ENCODE assay signal across 30 mouse cellular contexts in the genomic region with DNA sequence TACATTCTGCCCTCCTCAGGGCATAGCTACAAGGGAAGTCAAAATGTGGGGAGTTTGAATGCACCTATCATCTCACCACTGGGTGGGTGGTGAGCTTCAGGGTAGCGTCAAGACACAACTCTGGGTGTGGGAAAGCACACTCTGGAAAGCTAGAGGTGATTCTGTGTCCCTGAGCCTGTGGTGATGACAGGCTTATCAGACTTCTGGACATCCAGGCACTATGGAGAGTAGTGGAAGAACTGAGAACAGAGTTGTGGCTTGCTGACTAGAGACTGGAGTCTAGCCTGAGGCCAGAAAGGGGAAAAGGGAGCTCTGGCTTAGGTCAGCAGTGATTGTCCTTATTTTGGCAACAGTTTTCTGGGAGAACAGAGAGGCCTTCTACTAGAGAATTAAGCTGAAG. TPM values are rescaled to one million over a fixed set of nuclear protein-coding genes. Genes with fewer than 3 reads are reported as not detected.
"Had no signal": no experiment of that assay in that cellular context is flagged by ENCODE, and none has a peak within 500 bp of the region (broad histone marks: within the 10 kb centered on the region; RNA-seq: fewer than 3 reads in every experiment).

No protein-coding gene starts in this region.

- H3K9me3 ChIP-seq: liver, embryonic 13.5 days had no signal

- H3K4me1 ChIP-seq: liver, embryonic 13.5 days had no signal

- H3K27me3 ChIP-seq: liver, embryonic 13.5 days had no signal

- H3K4me2 ChIP-seq: liver, embryonic 13.5 days; midbrain, embryonic 11.5 days had no signal

- H3K27ac ChIP-seq: left cerebral cortex, adult 2 months; liver, embryonic 13.5 days had no signal

- H3K36me3 ChIP-seq: liver, embryonic 13.5 days had no signal

- DNase-seq: kidney, postnatal 10 days; kidney, postnatal 36 days; layer of hippocampus, postnatal 36 days; liver, embryonic 13.5 days; lung, adult 2 months; lung, postnatal 14 days; lung, postnatal 4 days; midbrain, embryonic 14.5 days; thymus, adult 18-20 months; thymus, postnatal 36 days had no signal

- H3K4me3 ChIP-seq: left cerebral cortex, adult 2 months; liver, embryonic 13.5 days had no signal

- H3K9ac ChIP-seq: liver, embryonic 13.5 days had no signal

RNA-seq across cellular contexts. Expression of gene Gm5152, which starts 49.4 kb away (rescaled TPM):
- total RNA-seq: layer of hippocampus, adult 8-10 months; layer of hippocampus, postnatal 10 days; layer of hippocampus, postnatal 36 days; left cerebral cortex, adult 2 months; left cerebral cortex, postnatal 10 days; left cerebral cortex, postnatal 36 days; liver, adult 2 months; megakaryocyte progenitor cell, adult 5-6 weeks; megakaryocyte-erythroid progenitor cell, adult 5-6 weeks; midbrain, postnatal 0 days had no signal
- polyA plus RNA-seq: limb, embryonic 11.5 days; limb, embryonic 14.5 days; liver, adult 2 months; liver, embryonic 13.5 days; liver, embryonic 16.5 days; lung, adult 2 months; lung, embryonic 16.5 days; midbrain, embryonic 11.5 days; midbrain, embryonic 14.5 days; midbrain, postnatal 0 days; neural tube, embryonic 11.5 days; neural tube, embryonic 14.5 days; small intestine, adult 2 months; spleen, adult 2 months; stomach, embryonic 16.5 days; urinary bladder, adult 2 months had no signal
